8 mouse cellular contexts compared by ENCODE assay signal in genomic region chr11:30243591-30243990, GRCm38 (mm10). TPM values are rescaled to one million over a fixed set of nuclear protein-coding genes. Genes with fewer than 3 reads are reported as not detected.
DNase-seq lines count a peak whose midpoint lies in the region; ATAC-seq and TF ChIP-seq lines count a peak whose summit lies in the region.

No protein-coding gene starts in this region.

- TF ChIP-seq CTCF in forebrain, postnatal 0 days (IDR thresholded peaks at IDR 0.05; ENCODE audit: low read depth), result no peak
- TF ChIP-seq CTCF in thymus, adult 2 months (IDR thresholded peaks at IDR 0.05; ENCODE audit: borderline replicate concordance, control insufficient read depth, extremely low read depth, insufficient read depth, low read length, poor library complexity), result no peak

- H3K36me3 ChIP-seq in kidney, embryonic 15.5 days, result no peaks in the 10 kb centered on the region
- H3K36me3 ChIP-seq in forebrain, postnatal 0 days (ENCODE audit: insufficient read depth), result 0 out of 2 replicates have a peak, but pooled peaks cover 3% of the 10 kb centered on the region
- no peaks in the 10 kb centered on the region for H3K36me3 ChIP-seq in hindbrain, embryonic 16.5 days (ENCODE audit: control insufficient read depth, insufficient read depth, low read length)
- no peaks in the 10 kb centered on the region for H3K36me3 ChIP-seq in thymus, adult 2 months (ENCODE audit: control insufficient read depth, insufficient read depth, low read length)

- ATAC-seq in kidney, embryonic 15.5 days (replicated peaks; ENCODE audit: low FRiP score), result 0 out of 2 replicates have a peak, but pooled peaks have one; percentile 16
- peak; percentile 93 for ATAC-seq in forebrain, postnatal 0 days
- peak; percentile 93 for ATAC-seq in hindbrain, embryonic 16.5 days

- H3K4me2 ChIP-seq in kidney, embryonic 15.5 days, result no peak overlapping the region
- H3K4me2 ChIP-seq in forebrain, postnatal 0 days (ENCODE audit: low read depth), result 0 out of 2 replicates have a peak overlapping the region, but pooled peaks have one; percentile 6
- H3K4me2 ChIP-seq in hindbrain, embryonic 16.5 days (ENCODE audit: low read length), result peak overlapping the region; percentile 2; the same call in 1 of the 2 replicates

- no peak overlapping the region for H3K27ac ChIP-seq in kidney, embryonic 15.5 days
- no peak overlapping the region for H3K27ac ChIP-seq in forebrain, postnatal 0 days (ENCODE audit: low read depth, low read length)
- H3K27ac ChIP-seq in hindbrain, embryonic 16.5 days (ENCODE audit: low read depth, low read length), result peak overlapping the region; percentile 1; the same call in 1 of the 2 replicates
- H3K27ac ChIP-seq in thymus, adult 2 months (ENCODE audit: control insufficient read depth, insufficient read depth, low read length), result no peak overlapping the region

- WGBS in kidney, embryonic 15.5 days, result 51% methylated on average over 3 of the region's 3 CpGs
- 18% methylated on average over 3 of the region's 3 CpGs for WGBS in forebrain, postnatal 0 days
- WGBS in hindbrain, embryonic 16.5 days, result 28% methylated on average over 3 of the region's 3 CpGs
- WGBS in thymus, adult 2 months, result 88% methylated on average over 3 of the region's 3 CpGs

- H3K4me3 ChIP-seq in kidney, embryonic 15.5 days (replicated peaks), result no peak overlapping the region
- H3K4me3 ChIP-seq in forebrain, postnatal 0 days (ENCODE audit: low read depth, low read length), result no peak overlapping the region
- no peak overlapping the region for H3K4me3 ChIP-seq in hindbrain, embryonic 16.5 days (ENCODE audit: low read length)
- H3K4me3 ChIP-seq in thymus, adult 2 months (ENCODE audit: control insufficient read depth, insufficient read depth, low read length), result no peak overlapping the region

- DNase-seq in kidney, adult 18-20 months, result no peak
- peak; percentile 91 for DNase-seq in brain, adult 2 months (ENCODE audit: low read depth, low spot score)
- DNase-seq in forebrain, postnatal 0 days, result peak; percentile 74
- peak; percentile 57 for DNase-seq in lung, postnatal 14 days
- DNase-seq in thymus, adult 2 months, result no peak
- no peak for DNase-seq in yolk sac, embryonic 10.5 days (ENCODE audit: low spot score)

- no peaks in the 10 kb centered on the region for H3K27me3 ChIP-seq in kidney, embryonic 15.5 days
- no peaks in the 10 kb centered on the region for H3K27me3 ChIP-seq in forebrain, postnatal 0 days (ENCODE audit: insufficient read depth, low read length)
- H3K27me3 ChIP-seq in hindbrain, embryonic 16.5 days (replicated peaks; ENCODE audit: control insufficient read depth, insufficient read depth, low read length), result no peaks in the 10 kb centered on the region
- no peaks in the 10 kb centered on the region for H3K27me3 ChIP-seq in thymus, adult 2 months (ENCODE audit: control insufficient read depth, insufficient read depth, low read length)

- H3K4me1 ChIP-seq in kidney, embryonic 15.5 days, result peaks cover 32% of the 10 kb centered on the region
- peaks cover 9% of the 10 kb centered on the region for H3K4me1 ChIP-seq in forebrain, postnatal 0 days (ENCODE audit: insufficient read depth)
- peaks cover 19% of the 10 kb centered on the region; the same call in 1 of the 2 replicates for H3K4me1 ChIP-seq in hindbrain, embryonic 16.5 days (ENCODE audit: control insufficient read depth, insufficient read depth, low read depth, low read length)
- no peaks in the 10 kb centered on the region for H3K4me1 ChIP-seq in thymus, adult 2 months (replicated peaks; ENCODE audit: control insufficient read depth, insufficient read depth, low read length)

- H3K9ac ChIP-seq in kidney, embryonic 15.5 days, result no peak overlapping the region
- H3K9ac ChIP-seq in forebrain, postnatal 0 days, result no peak overlapping the region
- no peak overlapping the region for H3K9ac ChIP-seq in hindbrain, embryonic 16.5 days (ENCODE audit: low read depth, low read length)

- no peak for TF ChIP-seq POLR2A in thymus, adult 2 months (IDR thresholded peaks at IDR 0.05; ENCODE audit: control insufficient read depth, extremely low read depth, insufficient read depth, low read length, poor library complexity)

- no peaks in the 10 kb centered on the region for H3K9me3 ChIP-seq in kidney, embryonic 15.5 days (replicated peaks)
- H3K9me3 ChIP-seq in forebrain, postnatal 0 days (ENCODE audit: low read length), result no peaks in the 10 kb centered on the region
- no peaks in the 10 kb centered on the region for H3K9me3 ChIP-seq in hindbrain, embryonic 16.5 days (ENCODE audit: control insufficient read depth, low read length)

RNA-seq across cellular contexts. Expression of gene Sptbn1, which starts 24.4 kb away (rescaled TPM):
- 114 and 119 TPM in 2 replicates for polyA plus RNA-seq in kidney, embryonic 15.5 days (2015; fragmentation: Nextera tagmentation; extraction: Ambion mirVana)
- 289 and 328 TPM in 2 replicates for total RNA-seq in forebrain, postnatal 0 days (2014; rRNA removed)
- 108 and 150 TPM in 2 replicates for polyA plus RNA-seq in forebrain, postnatal 0 days (2015; fragmentation: Nextera tagmentation; extraction: Ambion mirVana)
- polyA plus RNA-seq in hindbrain, embryonic 16.5 days (2015; fragmentation: Nextera tagmentation; extraction: Ambion mirVana), result 182 and 196 TPM in 2 replicates
- 48.2 and 48.5 TPM in 2 replicates for polyA plus RNA-seq in thymus, adult 2 months (2012; rRNA removed)

Comparison
In these comparisons a context has a peak if more than half of its experiments do, and no peak if none do; other contexts are left out.
1. ATAC-seq: peak in every context shown above with its lines; median percentile 93 in forebrain, postnatal 0 days; 93 in hindbrain, embryonic 16.5 days; 16 in kidney, embryonic 15.5 days.
2. DNase-seq: peak in brain, adult 2 months (single experiment), forebrain, postnatal 0 days (single experiment) and lung, postnatal 14 days (single experiment); none in kidney, adult 18-20 months (single experiment), thymus, adult 2 months (single experiment) and yolk sac, embryonic 10.5 days (single experiment).